Mouse (Mus musculus): ENCODE data around the gene Terb1.

GRCm38 (mm10) chr8:104446016-104446415, 63.7 kb downstream of the Terb1 start:
- TF ChIP-seq CTCF (IDR thresholded peaks at IDR 0.05; ENCODE audit: insufficient read depth, low read depth, low read length) (no peak), POLR2A (IDR thresholded peaks at IDR 0.05; ENCODE audit: insufficient read depth, low read depth, low read length) (no peak)

Data from olfactory bulb, adult 2 months (tissue).